Mouse (Mus musculus): ENCODE measurements around the gene Fggy. TPM values are rescaled to one million over a fixed set of nuclear protein-coding genes. Genes with fewer than 3 reads are reported as not detected.

Gene Fggy
- polyA plus RNA-seq, 1 experiment: 22.2 TPM

DNA sequence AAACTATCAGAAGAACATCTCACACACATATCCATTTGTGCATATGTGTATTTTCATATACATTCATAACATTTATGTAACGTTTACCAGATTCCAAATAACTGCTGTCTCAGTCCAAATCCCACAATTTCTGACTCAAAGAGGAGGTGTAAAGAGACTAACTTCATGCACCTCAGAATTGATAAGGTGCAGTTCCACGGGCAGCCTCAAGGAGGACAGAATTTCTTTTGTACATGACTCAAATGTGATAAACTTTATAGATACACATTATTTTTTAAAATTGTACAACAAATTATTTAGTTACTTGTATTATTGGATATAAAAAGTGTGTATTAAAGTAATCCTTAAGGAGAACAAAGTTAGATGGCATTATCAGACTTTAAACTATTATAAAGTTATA lies 26.6 kb upstream of the Fggy start:
- Histone ChIP-seq H3K9ac (ENCODE audit: low read depth, poor library complexity, severe bottlenecking) (no peak overlapping the region), H3K9me3 (replicated peaks; ENCODE audit: control insufficient read depth, insufficient read depth, low read length, poor library complexity, severe bottlenecking) (no peaks in the 10 kb centered on the region), H3K27ac (ENCODE audit: insufficient read depth, low read length) (no peak overlapping the region), H3K4me3 (ENCODE audit: low read depth, low read length) (no peak overlapping the region), H3K27me3 (ENCODE audit: control insufficient read depth, insufficient read depth, low read length, poor library complexity, severe bottlenecking) (no peaks in the 10 kb centered on the region), H3K36me3 (ENCODE audit: control insufficient read depth, insufficient read depth, low read length, poor library complexity, severe bottlenecking) (no peaks in the 10 kb centered on the region), H3K4me1 (ENCODE audit: control insufficient read depth, insufficient read depth, low read length) (no peaks in the 10 kb centered on the region)
- TF ChIP-seq EP300 (IDR thresholded peaks at IDR 0.05; ENCODE audit: insufficient read depth, low read depth, low read length) (no peak), POLR2A (IDR thresholded peaks at IDR 0.05; ENCODE audit: insufficient read depth, low read length) (no peak), CTCF (IDR thresholded peaks at IDR 0.05; ENCODE audit: low read depth, low read length) (no peak)

DNA sequence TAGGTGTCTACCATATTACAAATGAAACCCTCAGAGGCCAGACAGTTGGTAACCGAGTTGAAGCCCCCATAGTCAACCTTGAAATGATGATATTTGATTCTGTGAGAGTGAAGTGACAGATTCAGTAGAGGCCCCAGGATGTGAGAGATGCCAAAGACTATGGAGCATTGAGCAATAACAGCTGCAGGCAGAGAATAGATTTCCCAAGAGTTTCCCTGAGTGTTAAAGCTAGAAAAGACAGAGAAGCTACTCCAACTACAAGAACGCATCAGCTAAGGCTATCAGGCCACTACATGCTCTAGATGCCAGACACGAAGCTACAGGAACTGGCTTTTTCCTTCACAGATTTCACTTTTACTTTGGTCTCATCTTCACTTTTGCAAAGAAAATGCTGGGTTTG lies 23.4 kb upstream of the Fggy start:
- Histone ChIP-seq H3K36me3 (ENCODE audit: control insufficient read depth, insufficient read depth, low read length, poor library complexity, severe bottlenecking) (no peaks in the 10 kb centered on the region), H3K4me1 (ENCODE audit: control insufficient read depth, insufficient read depth, low read length) (no peaks in the 10 kb centered on the region), H3K9me3 (replicated peaks; ENCODE audit: control insufficient read depth, insufficient read depth, low read length, poor library complexity, severe bottlenecking) (no peaks in the 10 kb centered on the region), H3K27me3 (ENCODE audit: control insufficient read depth, insufficient read depth, low read length, poor library complexity, severe bottlenecking) (no peaks in the 10 kb centered on the region), H3K9ac (ENCODE audit: low read depth, poor library complexity, severe bottlenecking) (no peak overlapping the region), H3K4me3 (ENCODE audit: low read depth, low read length) (no peak overlapping the region), H3K27ac (ENCODE audit: insufficient read depth, low read length) (no peak overlapping the region)
- TF ChIP-seq EP300 (IDR thresholded peaks at IDR 0.05; ENCODE audit: insufficient read depth, low read depth, low read length) (no peak), CTCF (IDR thresholded peaks at IDR 0.05; ENCODE audit: low read depth, low read length) (no peak), POLR2A (IDR thresholded peaks at IDR 0.05; ENCODE audit: insufficient read depth, low read length) (no peak)

GRCm38 (mm10) chr4:95541382-95542038 lies 15.8 kb upstream of the Fggy start:
- H3K27me3 ChIP-seq (ENCODE audit: control insufficient read depth, insufficient read depth, low read length, poor library complexity, severe bottlenecking): no peaks in the 10 kb centered on the region
- no peaks in the 10 kb centered on the region for H3K9me3 ChIP-seq (replicated peaks; ENCODE audit: control insufficient read depth, insufficient read depth, low read length, poor library complexity, severe bottlenecking)
- TF ChIP-seq EP300 (IDR thresholded peaks at IDR 0.05; ENCODE audit: insufficient read depth, low read depth, low read length) (no peak), POLR2A (IDR thresholded peaks at IDR 0.05; ENCODE audit: insufficient read depth, low read length) (no peak), CTCF (IDR thresholded peaks at IDR 0.05; ENCODE audit: low read depth, low read length) (no peak)
- no peak overlapping the region for H3K9ac ChIP-seq (ENCODE audit: low read depth, poor library complexity, severe bottlenecking)
- no peak overlapping the region for H3K27ac ChIP-seq (ENCODE audit: insufficient read depth, low read length)
- H3K4me3 ChIP-seq (ENCODE audit: low read depth, low read length): no peak overlapping the region
- H3K4me1 ChIP-seq (ENCODE audit: control insufficient read depth, insufficient read depth, low read length): no peaks in the 10 kb centered on the region
- H3K36me3 ChIP-seq (ENCODE audit: control insufficient read depth, insufficient read depth, low read length, poor library complexity, severe bottlenecking): no peaks in the 10 kb centered on the region

GRCm38 (mm10) chr4:95542039-95542790 lies 15.1 kb upstream of the Fggy start:
- Histone ChIP-seq H3K9ac (ENCODE audit: low read depth, poor library complexity, severe bottlenecking) (no peak overlapping the region), H3K9me3 (replicated peaks; ENCODE audit: control insufficient read depth, insufficient read depth, low read length, poor library complexity, severe bottlenecking) (no peaks in the 10 kb centered on the region)
- TF ChIP-seq POLR2A (IDR thresholded peaks at IDR 0.05; ENCODE audit: insufficient read depth, low read length): no peak
- TF ChIP-seq CTCF (IDR thresholded peaks at IDR 0.05; ENCODE audit: low read depth, low read length): no peak
- no peak for TF ChIP-seq EP300 (IDR thresholded peaks at IDR 0.05; ENCODE audit: insufficient read depth, low read depth, low read length)

DNA sequence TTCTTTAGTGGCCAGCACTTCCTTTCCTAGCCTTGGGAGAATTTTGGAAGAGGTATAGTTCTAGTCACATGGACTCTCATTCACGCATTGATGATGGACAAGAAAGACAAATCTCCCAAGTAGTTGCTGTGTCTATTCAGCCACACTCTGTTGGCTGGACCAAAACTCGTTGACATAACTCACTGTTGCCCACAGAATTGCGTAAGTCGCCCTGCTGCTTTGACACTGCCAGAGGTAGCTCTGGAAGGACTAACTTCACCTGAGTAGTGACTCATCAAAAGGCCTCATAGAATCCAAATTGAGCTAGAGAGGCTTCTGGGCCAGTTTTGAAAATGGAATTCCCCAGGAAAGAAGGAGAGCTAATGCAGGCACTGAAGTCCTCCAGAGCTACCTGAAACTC lies 13.8 kb upstream of the Fggy start:
- Histone ChIP-seq H3K27ac (ENCODE audit: insufficient read depth, low read length) (no peak overlapping the region), H3K27me3 (ENCODE audit: control insufficient read depth, insufficient read depth, low read length, poor library complexity, severe bottlenecking) (no peaks in the 10 kb centered on the region), H3K9ac (ENCODE audit: low read depth, poor library complexity, severe bottlenecking) (no peak overlapping the region), H3K4me3 (ENCODE audit: low read depth, low read length) (no peak overlapping the region), H3K36me3 (ENCODE audit: control insufficient read depth, insufficient read depth, low read length, poor library complexity, severe bottlenecking) (no peaks in the 10 kb centered on the region), H3K4me1 (ENCODE audit: control insufficient read depth, insufficient read depth, low read length) (no peaks in the 10 kb centered on the region), H3K9me3 (replicated peaks; ENCODE audit: control insufficient read depth, insufficient read depth, low read length, poor library complexity, severe bottlenecking) (no peaks in the 10 kb centered on the region)
- TF ChIP-seq CTCF (IDR thresholded peaks at IDR 0.05; ENCODE audit: low read depth, low read length) (no peak), EP300 (IDR thresholded peaks at IDR 0.05; ENCODE audit: insufficient read depth, low read depth, low read length) (no peak), POLR2A (IDR thresholded peaks at IDR 0.05; ENCODE audit: insufficient read depth, low read length) (no peak)

More at GRCm38 (mm10) chr4:95542039-95542790, 15.1 kb upstream of the Fggy start:
- Histone ChIP-seq H3K36me3 (ENCODE audit: control insufficient read depth, insufficient read depth, low read length, poor library complexity, severe bottlenecking) (no peaks in the 10 kb centered on the region), H3K4me3 (ENCODE audit: low read depth, low read length) (no peak overlapping the region), H3K27ac (ENCODE audit: insufficient read depth, low read length) (no peak overlapping the region), H3K4me1 (ENCODE audit: control insufficient read depth, insufficient read depth, low read length) (no peaks in the 10 kb centered on the region), H3K27me3 (ENCODE audit: control insufficient read depth, insufficient read depth, low read length, poor library complexity, severe bottlenecking) (no peaks in the 10 kb centered on the region)

Data from ES-Bruce4 (cell line).